Mouse (Mus musculus) yolk sac, embryonic 10.5 days (tissue): ENCODE results near the gene Acad12.
"Not testable (repeated sequence)": the region's sequence is repeated elsewhere in the genome, so short reads cannot be mapped to it uniquely, and the experiment has no call there.

Source experiments
- DNase-seq: peaks from one replicate; pipeline ENCODE4 v3.0.0-alpha.2; 2017; ENCODE audit warnings: low spot score

Acad12 gene

DNA sequence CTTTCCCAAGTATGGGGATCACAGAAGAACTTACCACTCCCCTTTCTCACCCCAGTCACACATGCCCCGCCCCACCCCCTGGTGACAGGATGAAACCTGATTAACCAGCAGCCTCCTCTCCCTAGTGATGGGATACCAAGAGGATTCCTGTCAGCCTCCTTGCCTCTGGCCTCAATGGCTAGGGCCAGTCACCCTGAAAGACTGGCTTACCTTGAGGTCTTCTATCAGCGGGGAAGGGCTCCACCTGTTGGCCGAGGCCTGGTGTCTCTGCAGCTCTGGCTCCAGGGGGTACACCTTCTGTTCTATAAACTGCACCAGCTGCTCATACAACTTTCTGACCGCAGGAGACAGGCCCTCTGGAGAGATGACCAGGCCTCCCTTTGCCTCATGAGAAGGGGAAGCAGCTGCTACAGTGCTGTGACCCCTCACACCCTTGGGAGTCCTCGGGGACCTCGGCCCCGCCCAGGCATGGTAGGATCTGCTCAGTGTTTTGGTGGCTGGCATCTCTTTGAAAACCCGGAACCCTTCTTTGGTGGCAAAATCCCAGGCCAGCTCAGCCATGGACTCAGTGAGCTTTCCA, 9.1 kb downstream of the Acad12 start:
- DNase-seq, result not testable (repeated sequence)

DNA sequence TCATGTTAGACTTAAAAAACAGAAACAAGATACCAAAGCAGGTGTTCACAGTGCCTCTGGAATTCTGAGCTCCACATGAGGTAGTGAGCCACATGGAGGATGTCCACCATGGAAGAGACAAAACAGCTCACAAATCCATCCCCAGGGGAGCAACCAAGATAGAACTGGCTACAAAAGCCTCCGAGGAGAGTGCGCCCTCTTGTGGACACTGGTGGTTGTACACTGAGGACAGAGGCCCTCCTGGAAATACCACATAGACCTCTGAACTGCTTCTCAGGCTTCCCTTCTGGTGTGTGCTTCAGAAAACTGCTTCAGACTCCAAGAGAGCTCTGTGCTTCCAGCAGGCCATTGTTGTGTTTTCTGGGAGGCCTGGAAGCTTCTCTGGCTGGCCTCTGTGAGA, 12.6 kb downstream of the Acad12 start:
- DNase-seq, result peak; percentile 44

DNA sequence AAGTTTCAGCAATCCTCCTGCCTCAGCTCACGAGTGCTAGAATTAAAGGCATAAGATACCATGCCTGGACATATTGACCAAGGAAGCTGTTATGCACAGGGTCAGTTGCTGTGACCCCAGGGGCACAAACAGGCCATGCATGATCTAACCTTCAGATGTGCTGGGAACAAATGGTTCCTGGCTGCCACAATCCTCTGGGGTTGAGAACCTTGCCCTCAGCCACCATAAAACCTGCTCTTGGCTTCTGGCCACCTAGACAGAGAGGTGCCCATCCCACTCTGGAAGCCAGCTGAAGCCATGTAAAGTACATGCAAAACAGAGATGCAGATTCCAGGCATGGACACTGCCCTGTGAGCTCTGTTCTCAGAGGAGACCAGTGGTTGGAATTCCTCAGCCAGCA, 14.9 kb downstream of the Acad12 start:
- DNase-seq, result not testable (repeated sequence)

DNA sequence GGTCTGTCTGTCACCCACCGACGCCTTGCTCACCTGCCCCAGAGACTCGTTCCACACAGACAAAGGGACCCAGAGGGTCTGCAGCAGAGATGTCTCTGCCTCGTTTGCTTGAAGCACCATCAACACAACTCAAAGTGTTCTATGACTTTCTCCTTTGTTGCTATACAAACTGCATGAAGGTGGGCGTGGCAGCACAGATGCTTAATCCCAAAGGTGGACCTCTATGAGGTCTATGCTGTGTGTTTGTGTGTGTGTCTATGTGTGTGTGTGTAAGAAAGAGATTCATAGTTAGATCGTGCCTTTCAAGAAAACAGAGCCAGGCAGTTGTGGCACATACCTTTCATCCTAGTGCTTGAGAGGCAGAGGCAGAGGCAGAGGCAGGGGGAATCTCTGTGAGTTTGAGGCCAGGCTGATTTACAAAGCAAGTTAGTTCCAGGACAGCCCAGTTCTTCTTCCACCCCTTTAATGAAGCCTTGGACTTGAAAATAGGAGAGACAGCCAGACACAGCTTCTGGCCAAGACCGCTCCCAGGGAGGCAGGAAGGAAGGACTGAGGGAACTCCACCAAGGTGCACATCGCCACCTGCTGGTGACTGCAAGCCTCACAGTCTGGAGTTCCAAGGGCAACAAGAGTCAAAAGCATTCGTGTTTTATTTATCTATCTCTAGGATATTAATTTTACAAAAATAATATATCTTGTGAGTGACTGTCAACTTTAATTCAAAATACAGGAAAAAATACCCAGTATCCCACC, 17.0 kb downstream of the Acad12 start:
- peak; percentile 79 for DNase-seq

DNA sequence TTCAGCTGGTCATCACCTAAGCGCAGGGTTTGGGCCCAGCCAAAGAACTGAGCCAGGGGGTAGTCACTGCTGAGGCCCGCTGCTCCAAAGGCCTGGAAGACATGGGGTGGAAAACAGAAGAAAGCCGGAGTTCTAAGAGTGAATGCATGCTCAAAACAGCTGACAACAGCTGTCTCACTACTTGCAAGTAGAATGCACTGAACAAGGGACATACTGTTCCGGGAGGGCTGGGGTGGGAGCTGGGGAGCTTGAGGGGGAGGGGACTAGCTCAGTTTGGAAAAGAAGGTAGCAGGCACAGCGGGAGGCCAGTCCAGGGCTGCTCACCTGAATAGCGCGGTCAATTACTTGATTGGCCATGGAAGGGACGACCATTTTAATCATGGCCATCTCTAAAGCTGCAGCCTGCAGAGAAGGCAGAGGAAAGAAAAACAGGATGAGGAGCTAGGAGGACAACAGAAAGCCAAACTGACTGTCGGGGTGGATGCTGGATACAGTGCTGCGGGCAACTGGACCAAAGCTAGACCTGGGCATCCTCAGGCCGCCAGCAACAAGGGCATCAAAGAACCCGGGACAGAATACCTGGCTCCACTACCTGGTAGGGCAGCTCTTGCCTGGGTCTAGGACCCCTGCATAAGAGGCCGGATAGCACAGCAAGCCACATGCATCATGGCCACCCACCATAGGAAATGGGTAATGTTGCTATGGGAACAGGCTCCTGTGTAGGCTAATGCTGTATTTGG, 19.7 kb downstream of the Acad12 start:
- no peak for DNase-seq

- DNase-seq, result no peak
These were observed 20.7 kb downstream of the Acad12 start for GRCm38 (mm10) chr5:121597991-121598537.

GRCm38 (mm10) chr5:121597332-121597731, 21.4 kb downstream of the Acad12 start:
- DNase-seq, result no peak

GRCm38 (mm10) chr5:121596226-121596625, 22.5 kb downstream of the Acad12 start:
- no peak for DNase-seq

DNA sequence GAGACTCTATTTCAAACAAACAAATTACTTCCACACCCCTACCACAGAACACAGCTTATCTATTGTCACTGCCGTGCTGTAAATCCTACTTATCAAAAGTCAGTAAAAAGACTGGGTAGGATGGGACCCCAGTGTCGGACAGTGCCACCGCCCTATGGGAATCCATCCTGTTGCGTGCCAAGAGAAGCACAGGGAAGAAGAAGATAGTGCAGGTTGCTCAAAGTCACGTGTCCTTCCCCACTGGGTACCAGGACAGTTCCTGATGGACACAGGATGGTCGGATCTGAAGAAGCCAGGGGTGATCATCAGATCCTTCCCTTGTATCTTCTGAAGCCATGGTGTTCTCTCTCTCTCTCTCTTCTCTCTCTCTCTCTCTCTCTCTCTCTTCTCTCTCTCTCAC, 23.0 kb downstream of the Acad12 start:
- DNase-seq, result no peak

GRCm38 (mm10) chr5:121594714-121595313, 23.9 kb downstream of the Acad12 start:
- DNase-seq, result no peak

DNA sequence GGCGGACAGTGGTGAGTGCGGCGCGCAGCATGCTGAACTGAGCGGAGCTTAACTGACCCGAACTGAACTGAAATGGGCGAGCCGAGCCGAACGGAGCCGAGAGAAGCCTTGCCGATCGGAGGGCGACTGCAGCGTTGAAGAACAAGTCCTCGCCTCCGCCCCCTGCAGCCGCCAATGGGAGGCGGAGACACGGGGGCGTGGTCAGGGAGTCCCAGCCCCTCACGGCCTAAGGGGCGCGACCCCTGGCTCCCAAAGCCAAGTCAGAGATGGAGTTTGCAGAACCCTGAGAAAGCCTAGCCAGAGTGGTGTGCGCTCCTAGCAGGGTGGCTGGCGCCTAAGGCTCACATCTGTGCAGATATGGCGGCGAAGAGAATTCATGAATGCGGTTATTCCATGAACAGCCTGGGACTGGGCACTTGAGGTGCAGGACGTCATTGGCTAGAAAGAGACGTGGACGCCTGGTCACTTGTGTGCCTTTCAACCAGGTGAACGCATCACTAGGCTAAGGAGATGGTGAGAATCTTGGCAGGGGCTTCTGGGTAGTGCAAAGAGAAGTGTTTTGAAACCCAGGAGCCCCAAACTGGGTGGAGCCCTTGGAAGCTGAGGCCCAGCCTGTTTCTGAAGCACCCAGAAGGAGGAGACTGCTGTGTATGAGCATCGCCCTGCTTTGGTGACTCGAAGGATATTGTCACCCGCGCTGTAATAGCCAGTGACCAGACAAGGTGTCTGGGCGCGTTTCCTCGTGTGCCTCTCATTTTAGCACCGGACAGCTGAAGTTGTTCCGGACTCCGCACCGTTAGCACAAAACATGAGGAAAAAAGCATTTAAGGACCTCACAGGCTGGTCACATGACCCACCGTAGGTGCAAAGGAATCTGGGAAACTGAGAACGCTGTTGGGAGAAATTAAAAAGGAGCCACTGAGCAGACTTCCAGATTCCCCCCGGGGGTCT, 25.0 kb downstream of the Acad12 start, which contains the start of gene Aldh2:
TSS of gene Aldh2 (minus strand) at position 374 of the 951 bp plus-strand sequence.
- peak; percentile 88 for DNase-seq

- DNase-seq, result peak; percentile 44
These were observed 25.8 kb downstream of the Acad12 start for GRCm38 (mm10) chr5:121592816-121593407.

- no peak for DNase-seq
These were observed 26.5 kb downstream of the Acad12 start for GRCm38 (mm10) chr5:121592064-121592815.

- no peak for DNase-seq
These were observed 27.2 kb downstream of the Acad12 start for GRCm38 (mm10) chr5:121591417-121592063.

GRCm38 (mm10) chr5:121589928-121590327, 28.8 kb downstream of the Acad12 start:
- DNase-seq, result no peak

GRCm38 (mm10) chr5:121586400-121587039, 32.2 kb downstream of the Acad12 start:
- no peak for DNase-seq

DNA sequence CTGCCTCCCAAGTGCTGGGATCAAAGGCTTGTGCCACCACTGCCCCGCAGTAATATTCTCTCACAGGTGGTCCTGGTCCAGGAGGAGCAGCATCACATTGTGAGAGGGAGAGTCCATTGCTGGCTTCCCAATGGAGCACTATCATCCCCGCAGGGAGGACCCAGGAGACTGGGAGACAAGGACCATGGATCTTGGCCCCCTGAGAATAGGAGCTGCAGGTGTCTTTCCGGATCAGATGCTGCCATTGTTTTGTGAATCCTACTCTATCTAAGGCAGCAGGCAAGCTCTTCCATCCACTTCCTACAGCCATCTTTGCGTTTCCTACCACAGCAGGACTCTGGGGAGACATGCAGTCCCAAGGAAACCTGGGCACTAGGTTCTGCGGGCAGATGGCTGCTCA, 33.0 kb downstream of the Acad12 start:
- no peak for DNase-seq

DNA sequence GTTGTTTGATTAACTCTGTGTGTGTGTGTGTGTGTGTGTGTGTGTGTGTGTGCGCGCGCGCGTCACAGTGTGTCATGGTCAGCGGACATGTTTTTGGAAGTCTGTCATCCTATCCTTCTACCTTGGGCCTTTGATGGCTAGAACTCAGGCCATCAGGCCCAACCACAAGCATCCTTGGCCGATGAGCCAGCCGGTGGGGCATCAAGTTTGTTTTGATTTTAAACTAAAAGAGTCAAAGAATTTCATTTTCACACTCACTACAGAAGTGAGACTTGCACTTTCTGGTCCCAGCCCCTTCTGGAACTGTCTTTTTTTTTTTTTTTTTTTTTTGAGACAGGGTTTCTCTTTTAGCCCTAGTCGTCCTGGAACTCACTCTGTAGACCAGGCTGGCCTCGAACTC, 33.7 kb downstream of the Acad12 start:
- DNase-seq, result no peak
